Mouse (Mus musculus) megakaryocyte, embryonic 14.5 days (primary cell): ENCODE measurements at regions not wholly inside any gene's neighbourhood (a gene's known extent, or its start where the extent isn't known, plus 50 kb on each side); places are given as distances from the start of the nearest gene placed in this dataset.

Experiments
- H3K27me3 ChIP-seq: replicated peaks from 2 replicates; pipeline ENCODE3; 2012; ENCODE audit warnings: inconsistent platforms
- H3K36me3 ChIP-seq: replicated peaks from 2 replicates; pipeline ENCODE3; 2012; ENCODE audit warnings: low read length, inconsistent platforms, mixed read lengths
- H3K4me1 ChIP-seq: 2 replicates; pipeline ENCODE4 v1.6.1; 2012; ENCODE audit warnings: inconsistent platforms
- H3K4me3 ChIP-seq: replicated peaks from 2 replicates; pipeline ENCODE3; 2012; ENCODE audit warnings: moderate library complexity, mild to moderate bottlenecking, inconsistent platforms
- H3K9me3 ChIP-seq: 2 replicates; pipeline ENCODE4 v1.6.1; 2012; ENCODE audit warnings: inconsistent platforms
- FLI1 ChIP-seq: IDR thresholded peaks from 2 replicates; pipeline ENCODE4 v1.6.1; 2012; ENCODE audit warnings: low read length, inconsistent platforms, mixed read lengths
- GATA1 ChIP-seq: IDR thresholded peaks from 3 replicates; pipeline ENCODE4 v1.6.1; 2012; ENCODE audit warnings: mixed read lengths, low read length, inconsistent platforms, borderline replicate concordance

GRCm38 (mm10) chr3:143622275-143622674 is 582.7 kb downstream of the Lmo4 start:
- H3K36me3 ChIP-seq: no peaks in the 10 kb centered on the region
- H3K9me3 ChIP-seq: no peaks in the 10 kb centered on the region
- H3K27me3 ChIP-seq: no peaks in the 10 kb centered on the region
- H3K4me1 ChIP-seq: no peaks in the 10 kb centered on the region
- no peak overlapping the region for H3K4me3 ChIP-seq
- TF ChIP-seq GATA1: no peak
- TF ChIP-seq FLI1: no peak

- Histone ChIP-seq H3K27me3 (no peaks in the 10 kb centered on the region), H3K36me3 (no peaks in the 10 kb centered on the region), H3K4me3 (no peak overlapping the region), H3K9me3 (peaks cover 4% of the 10 kb centered on the region; the same call in 1 of the 2 replicates), H3K4me1 (no peaks in the 10 kb centered on the region)
- TF ChIP-seq FLI1 (no peak), GATA1 (no peak)
Observed at GRCm38 (mm10) chr3:143619125-143619524, 585.9 kb downstream of the Lmo4 start.

DNA sequence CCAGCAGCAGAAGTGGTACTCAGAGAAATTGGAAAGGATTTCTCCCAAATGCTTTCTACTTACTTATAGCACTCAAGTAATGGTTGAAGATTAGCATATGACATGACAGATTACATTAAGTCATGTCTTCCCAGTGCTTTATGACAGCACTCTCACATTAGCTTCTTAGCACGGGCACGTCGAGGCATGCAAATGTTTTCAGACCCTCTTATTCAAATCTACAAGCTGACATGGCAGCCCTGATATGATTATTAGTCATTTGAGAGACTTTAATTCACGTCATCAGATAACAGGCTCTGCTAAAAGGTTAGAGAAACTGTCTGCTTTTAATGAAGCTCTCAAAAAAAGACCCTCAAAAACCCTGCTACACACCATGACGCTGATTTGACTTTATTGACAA is 590.1 kb downstream of the Lmo4 start:
- Histone ChIP-seq H3K4me3 (no peak overlapping the region), H3K36me3 (no peaks in the 10 kb centered on the region), H3K9me3 (peaks cover 7% of the 10 kb centered on the region; the same call in 1 of the 2 replicates), H3K27me3 (no peaks in the 10 kb centered on the region), H3K4me1 (no peaks in the 10 kb centered on the region)
- TF ChIP-seq FLI1 (no peak), GATA1 (no peak)

- H3K36me3 ChIP-seq: no peaks in the 10 kb centered on the region
- H3K4me3 ChIP-seq: no peak overlapping the region
- no peaks in the 10 kb centered on the region for H3K27me3 ChIP-seq
- peaks cover 11% of the 10 kb centered on the region; the same call in 1 of the 2 replicates for H3K9me3 ChIP-seq
- TF ChIP-seq FLI1: no peak
- no peak for TF ChIP-seq GATA1
- no peaks in the 10 kb centered on the region for H3K4me1 ChIP-seq
Observed at GRCm38 (mm10) chr3:143614004-143614403, 591.0 kb downstream of the Lmo4 start.

DNA sequence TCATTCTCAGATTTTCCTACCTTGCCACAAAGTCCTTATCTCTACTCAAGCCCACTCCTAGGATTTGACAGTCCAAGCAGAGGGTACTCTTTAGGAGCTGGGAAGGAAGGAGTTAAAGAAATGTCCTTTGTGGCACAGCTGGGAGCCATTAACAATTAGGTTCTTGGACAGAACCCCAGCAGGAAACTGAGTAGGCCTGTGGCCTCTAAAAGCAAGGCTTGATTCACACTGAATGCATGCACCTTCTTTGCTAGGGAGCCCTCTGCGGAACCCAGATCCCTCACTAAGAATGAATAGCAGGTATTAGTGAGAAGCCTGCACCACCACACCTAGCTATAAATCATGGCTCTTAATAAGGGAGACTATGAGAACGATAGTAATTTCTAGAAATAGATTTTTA is 595.3 kb downstream of the Lmo4 start:
- no peak overlapping the region for H3K4me3 ChIP-seq
- TF ChIP-seq FLI1 (no peak), GATA1 (no peak)
- no peaks in the 10 kb centered on the region for H3K36me3 ChIP-seq
- H3K9me3 ChIP-seq: peaks cover 7% of the 10 kb centered on the region; the same call in 1 of the 2 replicates
- no peaks in the 10 kb centered on the region for H3K4me1 ChIP-seq
- no peaks in the 10 kb centered on the region for H3K27me3 ChIP-seq

- TF ChIP-seq FLI1 (no peak), GATA1 (no peak)
- Histone ChIP-seq H3K36me3 (no peaks in the 10 kb centered on the region), H3K9me3 (peaks cover 8% of the 10 kb centered on the region), H3K27me3 (no peaks in the 10 kb centered on the region), H3K4me1 (no peaks in the 10 kb centered on the region), H3K4me3 (no peak overlapping the region)
Observed at GRCm38 (mm10) chr3:143599120-143599519, 605.9 kb downstream of the Lmo4 start.

- Histone ChIP-seq H3K4me1 (no peaks in the 10 kb centered on the region), H3K4me3 (no peak overlapping the region), H3K9me3 (peaks cover 15% of the 10 kb centered on the region), H3K36me3 (no peaks in the 10 kb centered on the region), H3K27me3 (no peaks in the 10 kb centered on the region)
- no peak for TF ChIP-seq GATA1
- TF ChIP-seq FLI1: no peak
Observed at GRCm38 (mm10) chr3:143596949-143597593, 607.9 kb downstream of the Lmo4 start.

- Histone ChIP-seq H3K4me1 (no peaks in the 10 kb centered on the region), H3K4me3 (no peak overlapping the region), H3K9me3 (peaks cover 15% of the 10 kb centered on the region), H3K36me3 (no peaks in the 10 kb centered on the region), H3K27me3 (no peaks in the 10 kb centered on the region)
- TF ChIP-seq GATA1 (no peak), FLI1 (no peak)
Observed at GRCm38 (mm10) chr3:143596011-143596683, 608.9 kb downstream of the Lmo4 start.

- Histone ChIP-seq H3K4me1 (no peaks in the 10 kb centered on the region), H3K9me3 (peaks cover 15% of the 10 kb centered on the region), H3K27me3 (no peaks in the 10 kb centered on the region), H3K36me3 (no peaks in the 10 kb centered on the region), H3K4me3 (no peak overlapping the region)
- TF ChIP-seq GATA1: no peak
- no peak for TF ChIP-seq FLI1
Observed at GRCm38 (mm10) chr3:143595081-143595480, 609.9 kb downstream of the Lmo4 start.

DNA sequence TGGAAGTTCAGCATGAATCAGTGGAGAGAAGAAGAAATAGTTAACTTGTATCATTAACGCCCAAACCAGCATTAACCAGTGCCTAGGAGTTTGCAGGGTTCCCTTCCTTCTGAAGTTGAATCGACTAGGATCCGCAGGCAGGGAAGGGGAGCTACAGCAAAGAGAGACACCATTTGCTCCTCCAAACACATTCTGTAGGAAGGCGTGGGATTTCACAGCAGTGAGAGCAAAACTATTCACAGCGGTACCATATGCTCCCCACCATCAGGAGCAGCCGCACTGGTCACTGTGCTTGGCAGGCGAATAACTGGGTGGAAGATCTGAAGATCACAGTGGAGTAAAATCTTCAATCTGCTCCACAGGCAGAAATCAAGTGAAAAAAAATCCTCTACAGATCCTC is 610.3 kb downstream of the Lmo4 start:
- H3K9me3 ChIP-seq: peaks cover 15% of the 10 kb centered on the region
- H3K27me3 ChIP-seq: no peaks in the 10 kb centered on the region
- TF ChIP-seq GATA1 (no peak), FLI1 (no peak)
- H3K4me1 ChIP-seq: no peaks in the 10 kb centered on the region
- H3K4me3 ChIP-seq: no peak overlapping the region
- H3K36me3 ChIP-seq: no peaks in the 10 kb centered on the region

DNA sequence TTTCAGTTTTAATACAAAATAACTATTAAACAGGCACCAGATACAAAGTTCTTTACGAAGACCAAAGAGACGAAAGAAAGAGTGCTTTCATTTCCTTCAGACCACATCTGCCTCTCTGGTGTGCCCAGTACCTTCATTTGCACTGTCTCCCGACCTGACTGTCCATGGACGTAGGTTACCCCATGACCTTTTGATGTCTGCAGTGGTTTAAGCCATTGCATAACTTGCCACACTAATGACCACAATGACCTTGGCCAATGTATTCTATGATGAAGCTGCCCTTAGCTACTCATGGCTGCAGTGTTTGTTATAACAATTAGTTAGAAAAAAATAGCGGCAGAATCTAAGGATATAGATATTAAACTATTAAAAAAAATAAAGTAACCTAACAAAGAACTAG is 618.4 kb downstream of the Lmo4 start:
- Histone ChIP-seq H3K4me3 (no peak overlapping the region), H3K36me3 (no peaks in the 10 kb centered on the region), H3K27me3 (no peaks in the 10 kb centered on the region), H3K9me3 (0 out of 2 replicates have a peak, but pooled peaks cover 3% of the 10 kb centered on the region), H3K4me1 (peaks cover 8% of the 10 kb centered on the region; the same call in 1 of the 2 replicates)
- TF ChIP-seq GATA1 (no peak), FLI1 (no peak)
